ENCODE assay signal across 16 mouse cellular contexts in the genomic region with DNA sequence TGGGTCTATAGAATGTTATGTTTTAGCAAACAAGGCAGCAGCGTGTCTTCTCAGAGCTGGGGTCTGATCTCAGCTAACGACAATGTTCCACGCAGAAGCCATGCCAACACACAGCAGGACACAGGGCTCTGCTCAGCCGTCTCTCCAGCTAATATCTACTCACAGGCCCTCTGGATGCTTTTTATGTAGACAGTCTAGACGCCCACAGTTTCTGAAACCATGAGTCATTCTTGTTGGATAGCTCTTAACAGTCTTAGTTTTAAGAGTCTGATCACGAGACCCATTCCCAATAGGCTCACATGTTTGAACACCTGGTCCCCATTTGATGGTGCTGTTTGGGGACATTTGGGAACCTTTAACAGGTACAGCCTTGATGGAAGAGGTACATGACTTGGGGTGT.
A peak's percentile ranks its signal among the peaks of the same experiment; 100 is the strongest.
DNase-seq lines count a peak whose midpoint lies in the region; ATAC-seq and TF ChIP-seq lines count a peak whose summit lies in the region.
"Had no signal": no experiment of that assay in that cellular context is flagged by ENCODE, and none has a peak within 500 bp of the region (broad histone marks: within the 10 kb centered on the region; RNA-seq: fewer than 3 reads in every experiment).

No protein-coding gene starts in this region.

- H3K27me3 ChIP-seq in C2C12 (ENCODE audit: control insufficient read depth, insufficient read depth, insufficient read length) = no peaks in the 10 kb centered on the region
- H3K27me3 ChIP-seq in limb, embryonic 15.5 days = no peaks in the 10 kb centered on the region
- no peaks in the 10 kb centered on the region for H3K27me3 ChIP-seq in hindbrain, embryonic 14.5 days (ENCODE audit: control insufficient read depth, insufficient read depth, low read length)
- H3K27me3 ChIP-seq: hindbrain, embryonic 12.5 days had no signal

- TF ChIP-seq CTCF in layer of hippocampus, adult 2 months (conservative IDR thresholded peaks at IDR 0.05) = no peak
- no peak for TF ChIP-seq CTCF in C2C12 (IDR thresholded peaks at IDR 0.05; ENCODE audit: control insufficient read depth, insufficient read depth, insufficient read length)

- H3K4me2 ChIP-seq in limb, embryonic 15.5 days = no peak overlapping the region
- H3K4me2 ChIP-seq in hindbrain, embryonic 14.5 days (replicated peaks) = no peak overlapping the region
- H3K4me2 ChIP-seq: hindbrain, embryonic 12.5 days; liver, embryonic 12.5 days; midbrain, embryonic 11.5 days had no signal

- no peaks in the 10 kb centered on the region for H3K36me3 ChIP-seq in C2C12 (ENCODE audit: control insufficient read depth, insufficient read depth)
- H3K36me3 ChIP-seq in limb, embryonic 15.5 days = no peaks in the 10 kb centered on the region
- no peaks in the 10 kb centered on the region for H3K36me3 ChIP-seq in hindbrain, embryonic 14.5 days (replicated peaks; ENCODE audit: control insufficient read depth, insufficient read depth)
- H3K36me3 ChIP-seq: forebrain, embryonic 10.5 days; hindbrain, embryonic 12.5 days; liver, embryonic 12.5 days had no signal

- H3K9ac ChIP-seq in limb, embryonic 15.5 days = no peak overlapping the region
- no peak overlapping the region for H3K9ac ChIP-seq in hindbrain, embryonic 14.5 days
- H3K9ac ChIP-seq: hindbrain, embryonic 12.5 days; liver, embryonic 12.5 days had no signal

- no peak for ATAC-seq in limb, embryonic 15.5 days (ENCODE audit: insufficient number of reproducible peaks, low FRiP score, low TSS enrichment, low read depth)
- no peak for ATAC-seq in hindbrain, embryonic 14.5 days (ENCODE audit: low FRiP score)
- no peak for ATAC-seq in megakaryocyte progenitor cell, adult 5-6 weeks (replicated peaks; ENCODE audit: poor library complexity)
- ATAC-seq: liver, embryonic 12.5 days had no signal

- no peaks in the 10 kb centered on the region for H3K9me3 ChIP-seq in limb, embryonic 15.5 days
- no peaks in the 10 kb centered on the region for H3K9me3 ChIP-seq in hindbrain, embryonic 14.5 days (ENCODE audit: control insufficient read depth, low read length)
- H3K9me3 ChIP-seq: forebrain, embryonic 10.5 days; hindbrain, embryonic 12.5 days; liver, embryonic 12.5 days had no signal

- no peaks in the 10 kb centered on the region for H3K4me1 ChIP-seq in limb, embryonic 15.5 days
- H3K4me1 ChIP-seq in hindbrain, embryonic 14.5 days (replicated peaks; ENCODE audit: control insufficient read depth, insufficient read depth, low read length) = no peaks in the 10 kb centered on the region
- H3K4me1 ChIP-seq: forebrain, embryonic 10.5 days; hindbrain, embryonic 12.5 days; liver, embryonic 12.5 days had no signal

- H3K27ac ChIP-seq in layer of hippocampus, adult 2 months = no peak overlapping the region
- H3K27ac ChIP-seq in limb, embryonic 15.5 days = peak overlapping the region; percentile 54; the same call in 1 of the 2 replicates
- H3K27ac ChIP-seq in hindbrain, embryonic 14.5 days = no peak overlapping the region
- H3K27ac ChIP-seq: forebrain, embryonic 10.5 days; hindbrain, embryonic 12.5 days; liver, embryonic 12.5 days had no signal

- H3K79me2 ChIP-seq in C2C12 (ENCODE audit: control insufficient read depth, insufficient read depth) = no peaks in the 10 kb centered on the region

- 39% methylated on average over 6 of the region's 6 CpGs for WGBS in limb, embryonic 15.5 days
- WGBS in hindbrain, embryonic 14.5 days = 76% methylated on average over 6 of the region's 6 CpGs

- peak; percentile 12 to 18 for DNase-seq in layer of hippocampus, adult 2 months (ENCODE audit: low spot score in 2 of 2)
- DNase-seq in layer of hippocampus, postnatal 14 days (ENCODE audit: low spot score in 2 of 2) = no peak
- DNase-seq in NIH3T3 (ENCODE audit: low read depth) = peak; percentile 69
- DNase-seq in hindbrain, embryonic 14.5 days (ENCODE audit: low spot score) = no peak
- DNase-seq: cerebellum, adult 8-10 months; gastrocnemius, postnatal 10 days; kidney, adult 11 months; kidney, postnatal 4 days; lung, postnatal 14 days had no signal

- H3K79me3 ChIP-seq in C2C12 (ENCODE audit: low read depth) = no peaks in the 10 kb centered on the region

- no peak overlapping the region for H3ac ChIP-seq in C2C12 (ENCODE audit: control insufficient read depth, insufficient read length, low read depth)

- H3K4me3 ChIP-seq in layer of hippocampus, adult 2 months = no peak overlapping the region
- H3K4me3 ChIP-seq in C2C12 (ENCODE audit: insufficient read depth, poor library complexity, severe bottlenecking) = no peak overlapping the region
- H3K4me3 ChIP-seq in limb, embryonic 15.5 days = no peak overlapping the region
- H3K4me3 ChIP-seq in hindbrain, embryonic 14.5 days (replicated peaks; ENCODE audit: low read length) = no peak overlapping the region
- H3K4me3 ChIP-seq: forebrain, embryonic 10.5 days; hindbrain, embryonic 12.5 days; liver, embryonic 12.5 days had no signal

TF ChIP-seq in C2C12, 6 proteins besides CTCF, POLR2A, EP300 and RAD21:
- TF ChIP-seq CEBPB (IDR thresholded peaks at IDR 0.05; ENCODE audit: low read depth) (no peak), MYOD1 (IDR thresholded peaks at IDR 0.05; ENCODE audit: control insufficient read depth, insufficient read length, low read depth) (peak; percentile 38), USF1 (IDR thresholded peaks at IDR 0.05; ENCODE audit: low read depth) (peak; percentile 80), MAX (IDR thresholded peaks at IDR 0.05) (no peak), FOSL1 (IDR thresholded peaks at IDR 0.05; ENCODE audit: insufficient read depth, low read length, poor library complexity, severe bottlenecking) (no peak), MYOG (IDR thresholded peaks at IDR 0.05; ENCODE audit: control insufficient read depth, extremely low read depth, insufficient read length) (no peak)

Comparison
In these comparisons a context has a peak if more than half of its experiments do, and no peak if none do; other contexts are left out.
1. DNase-seq: peak in layer of hippocampus, adult 2 months (2 of 2) and NIH3T3 (single experiment); none in layer of hippocampus, postnatal 14 days (0 of 2) and hindbrain, embryonic 14.5 days (single experiment).